Mouse (Mus musculus) spleen, adult 12 weeks (tissue): Measurements from ENCODE around the gene Crb1.

Experiments
- DNase-seq: peaks from one replicate; pipeline ENCODE4 v3.0.0; 2022; ENCODE audit warnings: low spot score

Crb1 gene

GRCm38 (mm10) chr1:139223804-139224203 lies 153.1 kb downstream of the Crb1 start:
- DNase-seq, result no peak

DNA sequence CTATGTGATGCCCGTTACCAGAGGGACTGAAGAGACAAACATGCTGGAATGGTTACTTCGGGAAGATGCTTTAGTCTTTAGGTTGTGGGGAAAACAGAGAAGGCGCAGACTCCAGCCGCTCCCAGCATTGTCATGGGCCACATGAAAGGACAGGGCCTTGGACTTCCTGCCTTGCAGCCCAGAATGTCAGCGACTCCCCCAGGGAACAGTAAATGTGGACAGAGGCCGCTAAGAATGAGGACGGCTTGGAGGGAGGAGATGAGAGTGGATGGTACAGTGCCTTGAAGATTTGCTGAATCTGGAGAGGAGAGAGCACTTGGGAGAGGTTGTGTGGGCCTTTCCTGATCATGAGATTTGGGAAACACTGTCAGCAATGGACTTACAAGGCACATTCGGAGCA lies 161.6 kb downstream of the Crb1 start:
- no peak for DNase-seq

DNA sequence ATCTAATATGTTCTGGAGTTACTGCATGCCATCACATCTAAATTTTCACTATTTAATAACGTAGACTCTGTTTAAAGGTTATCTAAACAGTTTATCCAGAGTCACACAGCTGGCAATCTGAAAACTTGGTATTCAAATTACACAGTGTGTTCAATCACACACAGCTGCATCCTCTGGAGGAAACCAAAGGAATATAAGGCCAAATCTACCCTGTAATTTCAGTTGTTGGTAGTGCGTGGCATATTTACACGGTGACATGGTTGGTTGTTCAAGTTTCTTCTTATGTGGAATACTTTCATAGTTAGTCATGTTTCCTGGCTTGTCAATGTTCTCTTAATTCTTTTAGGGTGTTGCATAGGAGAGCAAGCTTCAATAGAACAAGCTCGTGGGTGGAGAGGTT lies 166.4 kb downstream of the Crb1 start:
- no peak for DNase-seq

DNA sequence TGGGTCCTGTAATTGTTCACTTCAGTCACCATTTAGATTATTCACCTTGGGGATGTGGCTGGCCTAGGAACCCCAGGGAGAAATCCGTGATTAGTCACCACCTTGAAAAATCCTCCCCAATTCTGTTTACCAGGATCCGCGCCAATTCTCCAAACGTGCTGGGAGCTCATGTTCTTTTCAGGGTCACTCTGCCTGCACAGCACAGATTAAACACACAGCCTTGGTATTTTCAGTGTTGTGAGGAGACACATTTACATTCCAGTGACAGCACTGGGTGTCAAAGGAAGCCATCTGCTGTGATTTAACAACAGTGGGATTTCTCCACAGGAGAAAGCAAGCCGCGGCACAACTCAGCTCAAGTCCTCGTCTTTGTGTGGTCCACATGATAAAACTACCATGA lies 167.1 kb downstream of the Crb1 start:
- DNase-seq, result no peak

GRCm38 (mm10) chr1:139206259-139206658 lies 170.6 kb downstream of the Crb1 start:
- no peak for DNase-seq

DNA sequence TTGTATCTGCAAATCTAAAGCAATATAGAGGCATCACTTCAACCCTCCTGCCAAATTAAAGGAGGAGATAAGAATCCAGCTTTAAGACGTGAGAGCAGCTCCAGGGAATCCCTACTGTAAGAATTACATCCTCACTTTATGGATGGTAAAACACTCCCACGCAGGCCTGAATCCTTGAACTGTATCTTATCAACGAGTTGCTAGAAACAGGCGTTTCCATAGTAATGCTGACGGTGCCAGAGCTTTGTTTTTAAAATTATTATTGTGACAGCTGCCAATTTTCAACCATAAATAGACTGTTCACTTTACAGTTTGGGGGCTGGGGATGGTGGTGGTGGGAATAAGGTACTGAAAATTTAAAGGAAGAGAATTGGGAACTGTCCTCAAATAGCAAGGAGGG lies 173.9 kb downstream of the Crb1 start:
- DNase-seq, result no peak

DNA sequence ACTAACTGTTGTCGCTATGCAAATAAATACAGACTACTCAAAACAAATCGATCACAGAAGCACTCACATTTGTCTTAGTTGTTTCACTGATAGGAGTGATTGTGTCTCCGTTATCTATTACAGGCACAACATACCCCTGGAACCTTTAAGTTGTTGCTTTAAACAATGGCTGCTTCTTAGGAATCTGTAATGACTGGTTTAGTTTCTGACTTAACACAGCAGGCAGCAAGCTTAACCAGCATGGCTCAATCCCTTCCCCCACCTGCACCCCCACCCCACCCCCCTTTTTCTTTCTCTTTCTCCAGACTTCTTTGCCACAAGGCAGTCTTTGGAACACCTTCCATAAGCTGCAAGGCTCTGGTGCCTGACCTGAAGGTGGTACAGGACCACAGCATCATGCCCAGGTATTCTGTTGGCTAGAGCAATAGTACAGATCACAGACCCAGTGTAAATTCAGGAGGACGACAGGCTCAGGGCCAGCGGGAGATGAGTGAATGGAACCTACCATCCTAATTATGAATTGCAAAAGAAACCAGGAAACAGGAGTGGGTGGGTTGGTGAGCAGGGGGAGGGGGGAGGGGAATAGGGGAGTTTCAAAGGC lies 182.4 kb downstream of the Crb1 start:
- DNase-seq, result no peak

DNA sequence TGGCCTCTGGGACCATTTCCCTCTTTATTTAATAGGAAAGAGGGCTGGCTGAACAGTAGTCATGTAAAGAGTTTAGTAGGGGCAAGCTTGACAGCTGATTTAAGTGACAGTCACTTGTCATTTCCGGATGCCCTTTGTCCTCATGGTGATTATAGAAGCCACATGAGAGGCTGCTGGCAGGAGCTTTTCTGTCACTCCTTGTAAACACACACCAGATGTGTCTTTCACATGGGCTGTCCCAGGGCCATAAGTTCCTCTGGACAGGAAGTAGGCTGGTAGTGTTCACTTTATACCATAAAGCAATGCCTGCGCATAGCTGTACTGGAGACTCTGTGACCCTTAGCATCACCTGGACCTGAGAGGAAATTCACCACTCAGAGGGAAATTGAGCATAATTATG lies 182.9 kb downstream of the Crb1 start:
- no peak for DNase-seq

DNA sequence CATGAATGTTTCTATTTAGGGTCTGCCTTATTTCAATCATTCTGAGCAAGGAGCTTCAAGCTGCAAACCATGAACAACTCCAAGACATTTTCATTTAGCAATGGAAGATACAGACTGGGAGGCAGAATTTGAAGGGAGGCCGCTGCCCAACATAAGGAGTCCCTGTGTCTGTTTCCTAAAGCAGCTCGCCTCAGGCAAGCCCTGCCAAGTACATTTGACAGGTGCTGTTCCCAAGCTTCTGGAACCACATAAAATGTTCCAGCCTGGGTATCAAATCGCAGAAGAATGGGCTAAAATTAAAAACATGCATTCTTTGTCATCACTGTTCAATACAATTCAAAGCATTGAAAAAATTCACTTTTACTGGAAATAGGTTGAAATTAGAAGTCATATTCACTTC lies 184.3 kb downstream of the Crb1 start:
- DNase-seq, result no peak

- no peak for DNase-seq
Observed at GRCm38 (mm10) chr1:139180481-139181149, 196.3 kb downstream of the Crb1 start.

DNA sequence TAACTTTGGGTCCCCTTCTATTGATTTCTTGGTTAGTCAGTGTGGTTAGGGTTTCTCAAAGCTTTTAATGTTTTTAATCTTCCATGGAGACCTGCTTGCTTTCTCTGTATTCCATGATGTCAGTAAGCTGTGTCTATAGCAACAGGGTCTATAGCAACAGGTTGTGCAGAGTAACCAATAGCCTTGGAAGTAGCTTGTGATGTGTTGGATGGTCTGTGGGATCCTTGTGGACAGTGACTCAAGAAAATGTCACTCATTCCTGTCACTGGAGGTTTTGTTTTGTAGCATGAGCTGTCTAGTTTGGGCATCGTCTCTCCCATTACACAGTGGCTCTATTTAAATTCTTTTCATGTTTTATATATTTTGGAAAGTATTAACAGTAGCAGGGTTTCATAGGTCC lies 197.2 kb downstream of the Crb1 start:
- no peak for DNase-seq

DNA sequence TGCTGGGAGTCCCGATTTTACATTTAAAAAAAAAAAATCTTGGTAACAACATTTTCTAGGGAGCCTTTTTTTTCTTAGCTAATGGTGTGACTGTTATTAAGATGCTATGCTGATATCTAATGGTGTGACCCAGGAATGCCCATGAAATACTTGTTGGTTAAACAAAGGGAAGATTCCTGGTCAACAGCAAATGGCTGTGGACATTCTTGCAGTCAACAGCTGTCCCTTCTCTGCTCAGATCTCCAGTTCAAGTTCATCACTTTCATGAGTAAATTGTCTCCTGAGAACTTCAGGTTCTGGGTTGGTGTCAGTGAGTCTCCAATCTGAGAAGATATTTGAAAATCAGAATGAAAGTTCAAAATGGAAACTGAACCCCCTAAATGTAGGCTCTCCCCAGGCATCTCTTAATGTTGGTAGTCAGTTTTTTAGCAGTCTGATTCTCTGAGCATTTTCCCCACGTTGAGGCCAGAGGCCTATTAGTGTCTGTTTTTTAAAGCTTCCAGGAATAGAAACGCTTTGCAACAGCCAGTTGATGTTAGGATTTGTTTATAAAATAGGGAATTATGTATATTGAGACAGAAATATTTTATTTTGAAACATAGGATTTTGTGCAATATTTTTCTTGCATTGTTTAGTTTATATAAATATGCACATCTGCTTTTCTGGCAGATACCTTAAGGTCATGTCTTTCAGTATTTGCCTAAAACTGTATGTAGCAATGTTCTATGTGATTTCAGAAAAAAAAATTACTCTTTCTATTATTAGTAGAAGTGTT lies 202.7 kb downstream of the Crb1 start:
- DNase-seq, result no peak

GRCm38 (mm10) chr1:139162814-139163213 lies 214.1 kb downstream of the Crb1 start:
- DNase-seq, result no peak

DNA sequence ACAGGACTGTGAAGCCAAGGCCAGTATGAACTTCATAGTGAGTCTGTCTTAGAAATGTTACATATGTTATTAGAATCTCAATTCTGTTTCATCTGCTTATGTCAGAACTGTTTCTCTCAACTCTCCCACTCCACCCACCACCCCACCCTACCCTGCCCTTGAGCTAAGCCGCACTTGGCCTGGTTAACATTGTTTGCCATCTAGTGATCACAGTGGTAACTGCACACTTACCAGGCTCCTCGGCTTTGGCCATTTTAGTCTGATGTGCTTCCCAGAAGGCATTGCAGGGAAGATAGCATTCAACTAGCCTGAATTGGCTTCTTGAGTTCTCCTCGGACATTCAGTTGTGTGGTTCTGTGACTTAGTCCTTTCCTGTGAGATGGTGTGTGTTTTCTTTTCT lies 215.3 kb downstream of the Crb1 start:
- no peak for DNase-seq

DNA sequence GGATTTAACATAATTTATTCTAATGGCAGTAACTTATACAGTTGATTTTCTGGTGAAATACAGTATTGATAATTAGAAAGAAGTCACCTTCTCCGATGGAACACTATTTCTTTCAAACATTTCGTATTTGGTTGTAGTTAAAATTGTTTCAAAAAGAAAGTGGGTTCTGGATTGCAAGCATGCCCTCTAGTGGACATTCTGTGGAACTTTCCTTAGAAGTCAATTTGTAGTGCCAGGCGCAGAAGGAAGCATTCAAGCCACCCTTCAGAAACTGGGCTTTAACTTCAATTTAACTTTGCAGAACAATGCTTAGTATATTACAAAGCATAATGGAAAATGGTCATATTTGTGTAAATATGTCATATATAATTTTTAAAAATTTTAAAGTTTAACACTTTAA lies 220.5 kb downstream of the Crb1 start:
- DNase-seq, result no peak

- DNase-seq, result no peak
Observed at GRCm38 (mm10) chr1:139153493-139153892, 223.4 kb downstream of the Crb1 start.

DNA sequence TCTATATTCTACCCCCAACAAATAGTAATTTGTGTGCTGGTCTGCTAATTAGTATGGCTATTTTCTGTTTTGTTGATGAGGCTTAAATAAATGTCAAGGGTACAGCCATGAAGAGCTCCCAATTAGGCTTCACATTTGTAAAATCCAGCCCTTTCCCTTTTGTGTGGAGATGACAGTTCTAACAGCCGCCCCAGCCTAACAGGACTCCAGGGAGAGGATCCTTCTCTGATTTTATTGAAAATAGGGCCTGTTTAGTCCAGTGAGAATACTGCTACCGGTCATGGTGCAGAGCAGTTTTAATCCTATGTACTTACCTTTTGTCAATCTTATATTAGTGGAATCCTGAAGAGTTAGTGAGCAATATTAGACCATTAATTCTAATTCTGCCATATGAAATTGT lies 223.9 kb downstream of the Crb1 start:
- no peak for DNase-seq
